Mouse (Mus musculus): Measurements from ENCODE around the gene Hacd3.

- TF ChIP-seq GATA1 (IDR thresholded peaks at IDR 0.05; ENCODE audit: low read length) = no peak
- TF ChIP-seq TAL1 (IDR thresholded peaks at IDR 0.05; ENCODE audit: low read length) = no peak
Measured at GRCm38 (mm10) chr9:64987651-64988050, 33.8 kb downstream of the Hacd3 start.
